Mouse (Mus musculus) gastrocnemius, postnatal 4 days (tissue): ENCODE data around the gene Rtraf. TPM values are rescaled to one million over a fixed set of nuclear protein-coding genes. Genes with fewer than 3 reads are reported as not detected.
A peak's percentile ranks its signal among the peaks of the same experiment; 100 is the strongest.

Experiments
- DNase-seq, 2 experiments: peaks; one replicate each; pipeline ENCODE4 v3.0.0; 2021 to 2022; ENCODE audit warnings: low spot score in 2 of 2, mixed read lengths in 2 of 2
- total RNA-seq, 2 experiments: library from RNA; stranded (reverse); gene quantifications; 2 replicates each; pipeline ENCODE4 v1.2.3; 2021

The Rtraf gene
- total RNA-seq, 2 experiments from 2014 or later = 85.1 to 86.9 TPM

DNA sequence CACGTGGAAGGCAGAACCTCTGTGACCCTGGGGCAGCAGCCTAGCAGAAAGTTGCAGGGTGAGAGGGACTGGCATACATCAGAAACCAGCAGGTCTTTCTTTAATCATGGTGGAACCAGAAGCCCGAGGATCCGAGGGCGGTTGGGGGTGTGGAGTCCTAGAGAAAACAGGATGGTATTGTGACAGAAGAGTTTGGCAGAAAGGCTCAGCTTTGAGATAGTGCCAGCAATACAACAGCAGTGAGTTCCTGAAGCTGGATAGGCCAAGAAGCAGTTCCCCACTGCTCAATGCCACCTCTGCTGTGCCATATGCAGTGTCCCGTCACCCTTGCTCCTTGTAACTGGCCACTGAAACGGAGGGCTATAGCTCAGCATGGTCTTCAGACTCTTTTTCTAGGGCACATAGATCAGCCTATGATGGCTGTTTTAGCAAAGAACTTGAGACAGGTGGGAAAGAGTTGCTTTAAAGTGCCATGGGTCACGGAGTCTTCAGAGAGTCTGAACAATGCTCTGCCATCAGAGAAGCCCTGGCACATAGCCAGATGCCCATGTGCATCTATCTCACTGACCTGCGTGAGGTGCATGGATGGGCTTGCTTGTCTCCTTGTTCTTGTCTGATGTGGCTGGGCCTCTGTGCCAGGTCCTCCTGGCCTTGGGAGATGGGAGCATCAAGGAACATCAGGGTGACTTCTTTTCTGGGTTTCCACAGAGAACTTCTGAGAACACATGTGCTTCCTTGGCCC, 22.0 kb downstream of the Rtraf start:
- DNase-seq = no peak

DNA sequence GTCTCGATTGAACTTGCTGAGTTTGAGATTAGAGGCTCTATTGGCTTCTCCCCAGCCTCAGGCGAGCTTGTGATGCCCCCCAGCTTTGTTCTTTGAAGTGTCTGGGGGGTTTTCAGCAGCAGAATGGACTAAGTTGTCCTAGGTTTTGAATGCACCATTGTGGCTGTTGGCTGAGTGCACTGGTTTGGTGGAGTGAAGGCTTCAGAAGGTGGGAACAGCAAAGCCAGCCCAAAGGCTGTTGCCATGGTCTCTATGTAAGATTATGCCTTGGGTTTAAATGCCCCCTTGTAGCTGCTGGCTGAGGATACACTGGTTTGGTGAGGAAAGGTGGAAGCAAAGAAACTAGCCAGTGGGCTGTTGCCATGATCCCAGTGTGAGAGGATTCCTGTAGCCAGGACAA, 23.1 kb downstream of the Rtraf start:
- DNase-seq = no peak

GRCm38 (mm10) chr14:19796541-19797304, 26.9 kb downstream of the Rtraf start:
- DNase-seq = no peak

GRCm38 (mm10) chr14:19794881-19795280, 28.7 kb downstream of the Rtraf start:
- DNase-seq = no peak

DNA sequence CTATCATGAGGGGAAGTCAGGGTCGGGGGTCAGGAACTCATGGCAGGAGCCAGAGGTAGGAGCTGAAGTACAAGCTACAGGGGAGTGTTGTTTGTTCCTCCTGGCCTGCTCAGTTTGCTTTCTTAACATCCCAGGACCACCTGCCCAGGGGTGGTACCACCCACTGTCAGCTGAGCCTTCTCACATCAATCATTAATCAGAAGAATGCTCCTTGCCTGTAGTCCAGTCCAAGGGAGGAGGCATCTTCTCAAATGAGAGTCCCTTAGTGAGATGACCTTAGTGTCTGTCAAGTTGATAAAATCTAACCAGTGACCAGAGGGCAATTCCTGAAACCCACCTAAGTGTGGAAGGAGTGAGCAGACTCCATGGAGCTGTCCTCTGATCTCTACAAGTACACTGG, 35.2 kb downstream of the Rtraf start:
- no peak for DNase-seq

- DNase-seq = no peak
Observed at GRCm38 (mm10) chr14:19785797-19786588, 37.6 kb downstream of the Rtraf start.

DNA sequence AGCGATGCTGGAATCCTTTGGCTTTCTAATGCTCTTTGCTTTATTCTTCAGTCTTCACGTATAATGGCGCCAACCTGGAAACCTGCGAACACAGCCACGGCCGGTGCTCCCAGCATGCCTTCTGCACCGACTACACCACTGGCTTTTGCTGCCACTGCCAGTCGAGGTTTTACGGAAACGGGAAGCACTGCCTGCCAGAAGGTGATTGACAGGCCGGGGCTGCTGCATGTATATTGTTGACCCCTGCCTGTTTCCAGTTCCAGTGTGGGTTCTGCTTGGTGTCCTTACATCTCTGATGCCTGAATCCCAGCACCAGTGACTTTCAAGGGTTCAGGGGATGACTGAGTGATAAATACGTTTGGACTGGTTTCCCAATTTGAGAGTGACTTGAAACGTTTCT, 45.7 kb downstream of the Rtraf start:
- no peak for DNase-seq

DNA sequence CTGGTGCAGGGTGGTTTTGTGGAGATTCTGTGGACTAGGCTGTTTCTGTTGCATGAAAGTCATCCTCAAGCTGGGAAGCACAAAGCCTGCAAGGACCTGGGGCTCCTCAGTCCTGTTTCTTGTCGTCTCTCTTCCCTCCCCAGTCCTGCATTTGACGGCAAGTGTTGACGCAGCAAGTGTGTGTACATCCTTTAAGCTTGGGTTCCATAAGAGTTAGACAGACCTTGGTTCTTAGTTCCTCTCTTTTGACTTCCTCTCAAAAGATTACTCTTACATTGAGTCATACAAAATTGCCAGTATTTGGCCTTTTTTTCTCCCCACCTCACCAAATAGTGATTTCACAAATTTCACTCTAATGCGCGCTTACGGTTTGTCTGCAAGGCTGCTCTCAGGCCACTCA, 46.3 kb downstream of the Rtraf start:
- DNase-seq = no peak

GRCm38 (mm10) chr14:19776890-19777289, 46.7 kb downstream of the Rtraf start:
- peak in 1 of 2 experiments; percentile 34 for DNase-seq

DNA sequence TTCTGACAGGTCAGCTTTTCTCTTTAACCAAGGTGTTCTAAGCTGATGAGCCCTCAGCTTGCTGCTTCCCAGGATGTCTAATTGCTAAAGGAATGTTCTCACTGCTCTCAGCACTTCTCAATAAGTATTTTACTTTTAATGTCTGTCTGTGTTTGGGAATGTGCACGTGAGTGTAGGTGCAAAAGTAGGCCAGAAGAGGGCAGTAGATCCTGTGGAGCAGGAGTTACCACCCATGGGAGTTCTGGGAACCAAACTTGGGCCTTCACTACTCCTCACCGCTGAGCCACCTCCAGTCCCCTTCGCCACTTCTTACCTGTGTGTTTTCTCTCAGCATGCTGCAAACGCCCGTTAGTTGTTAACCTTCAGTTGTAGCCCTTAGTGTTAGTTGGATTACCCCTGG, 47.4 kb downstream of the Rtraf start:
- no peak for DNase-seq

DNA sequence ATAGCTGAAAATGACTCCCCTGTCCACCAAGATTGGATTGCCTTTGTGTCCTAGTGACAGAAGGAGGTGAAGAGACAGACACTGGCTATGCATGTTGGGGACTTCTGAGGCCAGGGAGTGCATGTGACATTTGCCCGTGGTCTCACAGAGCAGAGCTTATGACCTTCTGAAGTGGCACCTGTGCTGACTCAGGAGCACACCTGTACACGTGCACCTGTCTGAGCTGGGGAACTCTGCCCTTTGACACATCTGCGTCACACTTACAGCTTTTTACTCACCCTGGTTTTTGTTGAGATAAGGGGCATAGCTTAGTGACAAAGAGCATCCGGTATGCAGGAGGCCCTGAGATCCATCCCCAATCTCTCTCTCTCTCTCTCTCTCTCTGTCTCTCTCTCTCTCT, 48.1 kb downstream of the Rtraf start:
- DNase-seq = no peak

GRCm38 (mm10) chr14:19774036-19774628, 49.5 kb downstream of the Rtraf start:
- DNase-seq = no peak

DNA sequence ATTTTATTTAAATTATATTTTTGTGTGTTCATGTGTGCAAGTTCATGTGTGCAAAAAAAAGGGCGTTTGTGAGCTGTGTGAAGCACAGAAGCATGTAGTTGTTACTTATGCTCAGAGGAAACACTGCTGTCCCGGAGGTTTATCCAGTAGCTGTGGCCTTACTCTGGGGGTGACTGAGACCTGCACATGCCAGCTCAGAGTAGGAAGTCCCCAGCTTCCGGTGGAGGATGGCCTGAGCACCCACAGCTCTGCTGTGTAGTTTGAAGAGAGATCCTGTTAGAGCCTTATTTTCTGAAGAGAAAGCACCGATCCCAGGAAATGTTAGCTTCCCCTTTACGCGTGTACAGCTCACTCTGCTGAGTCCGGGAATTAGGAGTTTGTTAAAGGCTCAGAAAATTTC, 52.5 kb downstream of the Rtraf start:
- no peak for DNase-seq

DNA sequence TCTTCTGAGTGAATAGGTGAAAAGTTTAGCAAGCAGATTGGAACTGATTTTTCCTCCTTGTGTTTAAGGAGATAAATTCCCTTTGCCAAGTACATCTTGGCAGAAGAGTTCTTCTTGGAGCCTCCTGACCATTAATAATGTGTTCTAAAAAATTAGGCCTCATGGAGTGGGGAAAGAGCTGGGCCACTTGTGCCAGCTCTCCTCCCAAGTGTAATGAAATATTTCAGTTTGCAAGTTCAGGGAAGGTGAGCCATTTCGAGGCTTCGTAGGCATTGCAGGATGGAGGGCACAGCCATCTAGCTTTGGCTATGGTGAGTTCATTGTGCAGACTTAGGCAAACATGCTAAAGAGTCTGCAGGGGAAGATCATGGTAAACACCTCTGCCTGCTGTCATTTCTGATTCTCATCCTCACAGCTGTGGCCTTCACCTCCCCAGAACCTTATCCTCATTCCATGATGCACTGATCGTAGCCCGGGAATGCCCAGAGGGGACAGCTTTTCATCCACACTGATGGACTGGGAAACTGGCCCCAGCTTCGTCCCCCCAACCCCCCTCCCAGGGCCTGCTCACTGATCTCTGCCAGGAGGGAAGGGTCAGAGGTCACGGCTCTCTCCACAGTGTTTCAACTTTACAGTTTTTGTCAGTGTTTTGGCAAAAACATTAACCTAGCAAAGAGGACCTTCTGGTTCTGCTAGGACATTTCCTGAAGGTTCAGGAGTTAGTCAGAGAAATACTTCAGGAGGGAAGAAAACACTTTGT, 54.0 kb downstream of the Rtraf start:
- peak; percentile 33 to 66 for DNase-seq

- DNase-seq = no peak
Observed at GRCm38 (mm10) chr14:19768648-19769047, 55.0 kb downstream of the Rtraf start.

DNA sequence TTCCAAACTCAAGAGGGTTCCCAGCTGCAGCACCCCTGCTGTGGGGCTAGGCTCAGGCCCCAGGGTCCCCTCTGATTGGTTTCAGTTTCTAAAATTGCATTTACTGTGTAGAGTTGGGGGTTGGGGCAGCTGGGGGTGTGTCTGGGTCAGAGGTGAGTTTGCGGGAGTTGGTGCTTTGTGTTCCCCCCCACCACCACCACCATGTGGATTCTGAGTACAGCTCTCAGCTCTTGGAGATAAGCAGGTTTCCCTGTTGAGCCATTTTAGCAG, 57.3 kb downstream of the Rtraf start:
- no peak for DNase-seq

GRCm38 (mm10) chr14:19765539-19766379, 57.9 kb downstream of the Rtraf start:
- DNase-seq = no peak

GRCm38 (mm10) chr14:19764331-19764730, 59.3 kb downstream of the Rtraf start:
- no peak for DNase-seq

DNA sequence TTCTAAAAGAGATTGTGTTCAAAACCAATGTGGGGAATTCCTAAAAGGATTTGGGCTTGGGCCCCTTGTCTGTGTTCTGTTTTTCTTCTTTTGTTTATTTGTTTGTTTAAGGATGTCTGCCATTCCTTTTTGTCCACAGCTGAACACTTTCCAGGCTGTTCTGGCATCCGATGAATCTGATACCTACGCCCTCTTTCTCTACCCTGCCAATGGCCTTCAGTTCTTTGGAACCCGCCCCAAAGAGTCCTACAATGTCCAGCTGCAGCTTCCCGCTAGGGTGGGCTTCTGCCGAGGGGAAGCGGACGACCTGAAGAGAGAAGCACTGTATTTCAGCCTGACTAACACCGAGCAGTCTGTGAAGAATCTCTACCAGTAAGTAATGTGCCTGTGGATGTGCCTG, 60.1 kb downstream of the Rtraf start:
- no peak for DNase-seq

DNA sequence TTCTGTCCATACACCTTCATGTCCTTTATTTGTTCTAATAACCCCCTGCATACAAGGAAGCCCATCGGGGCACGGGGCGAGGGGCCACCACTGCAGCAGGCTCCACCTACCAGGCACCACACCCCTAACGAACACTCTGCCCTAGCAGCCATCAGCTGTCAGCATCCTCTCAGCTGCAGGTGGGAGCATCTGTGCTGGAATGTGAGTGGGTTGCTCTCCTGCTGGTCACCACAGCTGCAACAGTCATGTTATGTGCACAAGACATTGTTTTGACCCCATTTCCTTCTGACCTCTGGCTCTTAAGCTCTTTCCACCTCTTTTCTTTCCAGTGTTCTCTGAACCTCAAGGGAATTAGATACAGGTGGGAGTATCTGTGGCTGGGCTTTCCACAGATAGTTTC, 61.6 kb downstream of the Rtraf start:
- no peak for DNase-seq
